Mouse (Mus musculus): ENCODE data around the gene Slc12a3. TPM values are rescaled to one million over a fixed set of nuclear protein-coding genes. Genes with fewer than 3 reads are reported as not detected.
"Not testable (repeated sequence)": the region's sequence is repeated elsewhere in the genome, so short reads cannot be mapped to it uniquely, and the experiment has no call there.

Gene Slc12a3
- polyA plus RNA-seq, 1 experiment from 2014 or later: 0.08 TPM

GRCm38 (mm10) chr8:94392147-94392546 lies 63.1 kb downstream of the Slc12a3 start:
- Histone ChIP-seq H3K4me2 (no peak overlapping the region), H3K36me3 (peaks cover 57% of the 10 kb centered on the region), H3K4me3 (replicated peaks) (no peak overlapping the region), H3K4me1 (no peaks in the 10 kb centered on the region), H3K27ac (no peak overlapping the region), H3K9ac (no peak overlapping the region), H3K9me3 (no peaks in the 10 kb centered on the region), H3K27me3 (replicated peaks) (no peaks in the 10 kb centered on the region)
- 79% methylated on average over 12 of the region's 12 CpGs for WGBS
- no peak for ATAC-seq (ENCODE audit: insufficient read depth, low FRiP score, low read depth)

GRCm38 (mm10) chr8:94392648-94393047 lies 63.6 kb downstream of the Slc12a3 start:
- H3K4me1 ChIP-seq: no peaks in the 10 kb centered on the region
- H3K27me3 ChIP-seq (replicated peaks): no peaks in the 10 kb centered on the region
- H3K4me2 ChIP-seq: no peak overlapping the region
- H3K27ac ChIP-seq: no peak overlapping the region
- no peak overlapping the region for H3K4me3 ChIP-seq (replicated peaks)
- no peak for ATAC-seq (ENCODE audit: insufficient read depth, low FRiP score, low read depth)
- H3K9ac ChIP-seq: no peak overlapping the region
- H3K36me3 ChIP-seq: peaks cover 60% of the 10 kb centered on the region
- no peaks in the 10 kb centered on the region for H3K9me3 ChIP-seq
- WGBS: 51% methylated on average over 6 of the region's 6 CpGs

- Histone ChIP-seq H3K9me3 (no peaks in the 10 kb centered on the region), H3K9ac (no peak overlapping the region), H3K4me1 (no peaks in the 10 kb centered on the region), H3K4me2 (no peak overlapping the region), H3K4me3 (replicated peaks) (no peak overlapping the region), H3K27me3 (replicated peaks) (no peaks in the 10 kb centered on the region), H3K27ac (no peak overlapping the region), H3K36me3 (peaks cover 47% of the 10 kb centered on the region)
- WGBS: 88% methylated on average over 6 of the region's 6 CpGs
- no peak for ATAC-seq (ENCODE audit: insufficient read depth, low FRiP score, low read depth)
Observed at GRCm38 (mm10) chr8:94395851-94396540, 67.0 kb downstream of the Slc12a3 start.

- H3K27ac ChIP-seq: no peak overlapping the region
- 56% methylated on average over 11 of the region's 11 CpGs for WGBS
Observed at GRCm38 (mm10) chr8:94396964-94397657, 68.1 kb downstream of the Slc12a3 start.

GRCm38 (mm10) chr8:94398587-94398986 lies 69.6 kb downstream of the Slc12a3 start:
- Histone ChIP-seq H3K4me1 (no peaks in the 10 kb centered on the region), H3K4me3 (replicated peaks) (no peak overlapping the region), H3K9ac (no peak overlapping the region), H3K9me3 (no peaks in the 10 kb centered on the region), H3K36me3 (peaks cover 27% of the 10 kb centered on the region), H3K27me3 (replicated peaks) (no peaks in the 10 kb centered on the region), H3K27ac (no peak overlapping the region), H3K4me2 (no peak overlapping the region)
- no peak for ATAC-seq (ENCODE audit: insufficient read depth, low FRiP score, low read depth)
- 77% methylated on average over 6 of the region's 6 CpGs for WGBS

More at GRCm38 (mm10) chr8:94396964-94397657, 68.1 kb downstream of the Slc12a3 start:
- Histone ChIP-seq H3K9me3 (no peaks in the 10 kb centered on the region), H3K4me3 (replicated peaks) (no peak overlapping the region), H3K4me1 (no peaks in the 10 kb centered on the region), H3K27me3 (replicated peaks) (no peaks in the 10 kb centered on the region), H3K36me3 (peaks cover 36% of the 10 kb centered on the region), H3K4me2 (no peak overlapping the region), H3K9ac (no peak overlapping the region)
- 0 out of 2 replicates have a peak, but pooled peaks have one; percentile 29 for ATAC-seq (ENCODE audit: insufficient read depth, low FRiP score, low read depth)

- H3K36me3 ChIP-seq: peaks cover 20% of the 10 kb centered on the region
- H3K27me3 ChIP-seq (replicated peaks): no peaks in the 10 kb centered on the region
- WGBS: 79% methylated on average over 3 of the region's 3 CpGs
- no peak overlapping the region for H3K27ac ChIP-seq
- no peak overlapping the region for H3K4me2 ChIP-seq
- H3K4me3 ChIP-seq (replicated peaks): no peak overlapping the region
- H3K9me3 ChIP-seq: no peaks in the 10 kb centered on the region
- ATAC-seq (ENCODE audit: insufficient read depth, low FRiP score, low read depth): no peak
- no peak overlapping the region for H3K9ac ChIP-seq
- H3K4me1 ChIP-seq: no peaks in the 10 kb centered on the region
Observed at GRCm38 (mm10) chr8:94399361-94399953, 70.5 kb downstream of the Slc12a3 start.

- H3K27ac ChIP-seq; H3K4me3 ChIP-seq (replicated peaks); ATAC-seq (ENCODE audit: insufficient read depth, low FRiP score, low read depth); H3K9ac ChIP-seq; H3K4me2 ChIP-seq; H3K4me1 ChIP-seq; H3K9me3 ChIP-seq; H3K27me3 ChIP-seq (replicated peaks): not testable (repeated sequence)
- 75% methylated on average over 2 of the region's 2 CpGs for WGBS
- H3K36me3 ChIP-seq: peaks cover 16% of the 10 kb centered on the region; the same call in 1 of the 2 replicates
Observed at GRCm38 (mm10) chr8:94399957-94400356, 71.0 kb downstream of the Slc12a3 start.

- H3K36me3 ChIP-seq: no peaks in the 10 kb centered on the region
- no peaks in the 10 kb centered on the region for H3K9me3 ChIP-seq
- H3K4me3 ChIP-seq (replicated peaks): no peak overlapping the region
- H3K4me1 ChIP-seq: no peaks in the 10 kb centered on the region
- ATAC-seq (ENCODE audit: insufficient read depth, low FRiP score, low read depth): no peak
- no peaks in the 10 kb centered on the region for H3K27me3 ChIP-seq (replicated peaks)
- H3K9ac ChIP-seq: no peak overlapping the region
- H3K27ac ChIP-seq: no peak overlapping the region
- no peak overlapping the region for H3K4me2 ChIP-seq
- 55% methylated on average over 8 of the region's 8 CpGs for WGBS
Observed at GRCm38 (mm10) chr8:94408443-94409080, 79.6 kb downstream of the Slc12a3 start.

- Histone ChIP-seq H3K4me2 (no peak overlapping the region), H3K36me3 (no peaks in the 10 kb centered on the region), H3K9ac (no peak overlapping the region), H3K27ac (no peak overlapping the region), H3K27me3 (replicated peaks) (no peaks in the 10 kb centered on the region), H3K4me1 (no peaks in the 10 kb centered on the region), H3K9me3 (no peaks in the 10 kb centered on the region), H3K4me3 (replicated peaks) (no peak overlapping the region)
- ATAC-seq (ENCODE audit: insufficient read depth, low FRiP score, low read depth): no peak
- 84% methylated on average over 7 of the region's 7 CpGs for WGBS
Observed at GRCm38 (mm10) chr8:94409523-94409922, 80.5 kb downstream of the Slc12a3 start.

- Histone ChIP-seq H3K9me3 (no peaks in the 10 kb centered on the region), H3K36me3 (no peaks in the 10 kb centered on the region), H3K4me1 (no peaks in the 10 kb centered on the region), H3K4me2 (no peak overlapping the region), H3K27ac (no peak overlapping the region), H3K4me3 (replicated peaks) (no peak overlapping the region), H3K27me3 (replicated peaks) (no peaks in the 10 kb centered on the region), H3K9ac (no peak overlapping the region)
- 74% methylated on average over 6 of the region's 6 CpGs for WGBS
- ATAC-seq (ENCODE audit: insufficient read depth, low FRiP score, low read depth): no peak
Observed at GRCm38 (mm10) chr8:94412518-94412917, 83.5 kb downstream of the Slc12a3 start.

GRCm38 (mm10) chr8:94413509-94413908 lies 84.5 kb downstream of the Slc12a3 start:
- H3K4me2 ChIP-seq: no peak overlapping the region
- H3K9me3 ChIP-seq: no peaks in the 10 kb centered on the region
- no peak overlapping the region for H3K27ac ChIP-seq
- ATAC-seq (ENCODE audit: insufficient read depth, low FRiP score, low read depth): no peak
- no peaks in the 10 kb centered on the region for H3K36me3 ChIP-seq
- WGBS: 84% methylated on average over 6 of the region's 6 CpGs
- H3K27me3 ChIP-seq (replicated peaks): no peaks in the 10 kb centered on the region
- no peak overlapping the region for H3K4me3 ChIP-seq (replicated peaks)
- no peaks in the 10 kb centered on the region for H3K4me1 ChIP-seq
- no peak overlapping the region for H3K9ac ChIP-seq

- H3K27me3 ChIP-seq (replicated peaks): no peaks in the 10 kb centered on the region
- no peak overlapping the region for H3K9ac ChIP-seq
- ATAC-seq (ENCODE audit: insufficient read depth, low FRiP score, low read depth): no peak
- H3K36me3 ChIP-seq: no peaks in the 10 kb centered on the region
- H3K9me3 ChIP-seq: no peaks in the 10 kb centered on the region
- H3K4me2 ChIP-seq: no peak overlapping the region
- 63% methylated on average over 2 of the region's 2 CpGs for WGBS
- no peak overlapping the region for H3K4me3 ChIP-seq (replicated peaks)
- no peaks in the 10 kb centered on the region for H3K4me1 ChIP-seq
- H3K27ac ChIP-seq: no peak overlapping the region
Observed at GRCm38 (mm10) chr8:94415218-94415617, 86.2 kb downstream of the Slc12a3 start.
